Mouse (Mus musculus) embryonic facial prominence, embryonic 13.5 days (tissue): ENCODE results near the gene Gatad2a. TPM values are rescaled to one million over a fixed set of nuclear protein-coding genes. Genes with fewer than 3 reads are reported as not detected.

Source experiments
- ATAC-seq: fragments of 200-750 bp; cut with Nextera tagmentation; 2 replicates; pipeline ENCODE4 v1.8.0; 2017; ENCODE audit warnings: low read depth; ENCODE audit not compliant: insufficient number of reproducible peaks, insufficient read depth, low FRiP score, low TSS enrichment
- H3K27ac ChIP-seq: fragments of 300-500 bp; sonication (generic); 2 replicates; pipeline ENCODE4 v1.5.1; 2015; ENCODE audit warnings: moderate library complexity, mild to moderate bottlenecking, inconsistent platforms
- H3K27me3 ChIP-seq: fragments of 300-500 bp; sonication (generic); 2 replicates; pipeline ENCODE4 v1.6.1; 2015; ENCODE audit warnings: mild to moderate bottlenecking, inconsistent platforms
- H3K36me3 ChIP-seq: fragments of 300-500 bp; sonication (generic); 2 replicates; pipeline ENCODE4 v1.6.1; 2015; ENCODE audit warnings: mild to moderate bottlenecking, inconsistent platforms
- H3K4me1 ChIP-seq: fragments of 300-500 bp; sonication (generic); 2 replicates; pipeline ENCODE4 v1.6.1; 2015; ENCODE audit warnings: inconsistent platforms
- H3K4me2 ChIP-seq: fragments of 300-500 bp; sonication (generic); 2 replicates; pipeline ENCODE4 v1.6.1; 2015; ENCODE audit warnings: moderate library complexity, mild to moderate bottlenecking, inconsistent platforms
- H3K4me3 ChIP-seq: fragments of 300-500 bp; sonication (generic); 2 replicates; pipeline ENCODE4 v1.5.1; 2015; ENCODE audit warnings: mild to moderate bottlenecking, inconsistent platforms
- H3K9ac ChIP-seq: fragments of 300-500 bp; sonication (generic); 2 replicates; pipeline ENCODE4 v1.6.1; 2015; ENCODE audit warnings: mild to moderate bottlenecking, inconsistent platforms
- H3K9me3 ChIP-seq: fragments of 300-500 bp; sonication (generic); 2 replicates; pipeline ENCODE4 v1.6.1; 2016; ENCODE audit warnings: inconsistent platforms
- whole genome bisulfite sequencing: fragments of 180-500 bp; shearing (Covaris S2); methylation state at CpG from one replicate; pipeline ENCODE4 v1.1.7; 2015; ENCODE audit warnings: mixed read lengths; 5-methylcytosine and 5-hydroxymethylcytosine counted together
- polyA plus RNA-seq: library from polyadenylated mRNA; unstranded; fragments of >200 nt; fragmentation: Nextera tagmentation; extraction: Ambion mirVana; gene quantifications from 2 replicates; pipeline ENCODE4 v1.2.1, GENCODE M21; 2015

Gatad2a gene
- 35.5 and 35.6 TPM in 2 replicates for polyA plus RNA-seq

DNA sequence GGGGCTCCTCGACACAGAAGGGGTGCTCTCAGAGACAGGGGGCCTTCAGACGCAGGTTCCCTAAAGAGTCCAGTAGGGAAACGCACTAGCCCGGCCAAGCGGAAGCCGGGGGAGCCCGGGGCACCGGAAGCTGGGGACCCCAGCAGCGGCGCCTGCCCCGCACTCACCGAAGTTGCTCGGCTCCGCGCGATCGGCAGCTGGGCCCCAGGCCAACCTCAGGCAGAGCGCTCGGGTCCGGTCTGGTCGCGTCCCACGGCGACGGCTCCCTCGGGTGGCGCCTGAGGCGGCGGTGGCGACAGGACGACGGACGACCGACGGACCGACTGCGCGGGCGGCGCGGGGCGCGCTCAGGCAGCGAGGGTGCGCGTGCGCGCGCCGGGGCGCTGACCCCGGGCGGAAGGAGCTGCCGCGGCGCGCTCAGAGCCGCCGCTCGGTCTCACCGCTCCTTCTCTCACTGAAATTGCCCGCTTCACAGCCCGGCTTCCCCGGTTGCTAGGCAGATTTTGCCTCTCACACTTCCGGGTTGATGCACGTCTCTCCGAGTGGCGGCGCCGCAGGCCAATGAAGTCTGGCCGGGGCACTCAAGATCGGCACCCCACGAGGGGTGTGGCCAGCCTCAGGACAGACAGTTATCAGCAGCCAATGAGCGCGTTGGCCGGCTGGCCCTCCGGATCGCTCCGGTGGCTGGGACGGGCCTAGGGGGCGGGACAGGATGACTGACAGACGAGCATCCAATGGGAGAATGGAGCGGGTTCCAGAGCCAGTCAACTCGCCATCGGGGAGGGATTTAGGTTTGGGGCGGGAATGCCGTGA lies at the start of gene Gatad2a:
Gene Gatad2a, minus strand, starts transcription at position 609 of the 813 bp plus-strand sequence.
- Histone ChIP-seq H3K27ac (peak within 1 kb of the TSS; percentile 90), H3K4me1 (peaks cover 10% of the 10 kb centered on the region), H3K9ac (peak within 1 kb of the TSS; percentile 86), H3K4me2 (peak within 1 kb of the TSS; percentile 84), H3K9me3 (no peaks in the 10 kb centered on the region), H3K36me3 (0 out of 2 replicates have a peak, but pooled peaks cover 5% of the 10 kb centered on the region), H3K27me3 (no peaks in the 10 kb centered on the region), H3K4me3 (peak within 1 kb of the TSS; percentile 97)
- WGBS, result under 1% methylated on average over 87 of the region's 87 CpGs
- peak; percentile 100 for ATAC-seq

DNA sequence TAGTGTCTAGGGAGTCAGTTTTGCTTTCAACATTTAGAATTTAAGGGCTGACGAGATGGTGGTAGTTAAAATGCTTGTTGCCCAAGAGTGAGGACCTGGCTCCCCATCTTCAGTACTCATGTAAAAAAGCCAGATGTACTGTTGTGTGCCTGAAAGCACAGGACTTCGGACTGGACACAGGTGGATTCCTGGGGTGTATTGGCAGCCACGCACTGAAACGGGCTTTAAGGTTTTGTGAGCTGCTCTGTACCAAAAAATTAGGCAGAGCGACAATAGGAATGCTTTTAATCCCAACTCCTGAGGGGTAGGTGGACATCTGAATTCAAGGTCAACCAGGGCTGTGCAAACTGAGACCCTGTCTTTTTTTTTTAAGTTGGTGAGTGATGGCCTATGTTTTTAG lies 47.8 kb upstream of the Gatad2a start:
- Histone ChIP-seq H3K27me3 (no peaks in the 10 kb centered on the region), H3K4me2 (peak overlapping the region; percentile 97), H3K4me3 (peak overlapping the region; percentile 96), H3K36me3 (peaks cover 7% of the 10 kb centered on the region), H3K9ac (peak overlapping the region; percentile 98), H3K27ac (no peak overlapping the region), H3K9me3 (no peaks in the 10 kb centered on the region), H3K4me1 (peaks cover 38% of the 10 kb centered on the region)
- WGBS, result 86% methylated on average over 5 of the region's 5 CpGs
- ATAC-seq, result no peak

DNA sequence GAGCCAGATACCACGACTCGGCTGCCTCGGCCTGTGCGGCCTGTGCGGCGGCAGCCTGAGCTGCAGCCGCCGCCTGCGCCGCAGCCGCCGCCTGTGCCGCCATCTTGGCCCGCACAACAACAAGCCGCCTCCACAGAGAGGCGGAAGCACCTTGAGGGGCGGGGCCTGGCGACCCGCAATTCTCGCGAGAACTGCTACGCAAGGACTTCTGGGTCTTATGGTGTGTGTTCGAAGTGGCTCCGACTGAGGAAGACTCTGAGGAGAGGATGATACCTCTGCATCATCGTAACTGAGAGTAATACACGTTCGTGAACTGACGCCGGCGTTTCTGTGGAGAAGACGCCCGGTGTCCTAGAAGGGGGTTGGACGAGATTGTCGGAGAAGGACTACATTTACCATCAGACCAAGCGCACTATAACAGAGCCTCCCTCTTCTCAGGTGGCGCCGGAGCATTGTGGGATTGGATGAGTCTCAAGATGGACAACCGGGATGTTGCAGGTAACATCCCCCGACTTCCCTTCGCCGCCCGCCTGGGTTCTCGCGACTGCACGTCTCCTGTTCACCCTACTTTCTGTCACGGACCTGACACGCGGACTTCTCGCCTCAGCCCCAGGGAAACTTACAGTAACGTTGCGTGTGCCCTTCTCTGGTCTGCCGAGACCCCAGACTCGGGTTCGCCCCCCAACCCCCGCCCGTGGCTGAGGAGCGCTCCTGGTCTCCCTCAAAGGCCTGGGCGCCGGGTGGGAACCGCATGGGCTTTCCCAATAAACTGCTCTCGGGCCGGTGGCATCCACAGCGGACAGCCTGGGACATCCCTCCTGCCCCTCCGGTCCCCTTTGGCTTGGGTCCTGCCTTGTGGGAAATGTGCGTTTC lies 46.6 kb upstream of the Gatad2a start, which contains the start of the genes Mau2 and Sugp1:
Gene Mau2, minus strand, starts transcription at position 152 of the 873 bp plus-strand sequence.
Gene Sugp1, plus strand, starts transcription at position 231 of the 873 bp plus-strand sequence.
- Histone ChIP-seq H3K27ac (peak within 1 kb of the TSS; percentile 86), H3K27me3 (no peaks in the 10 kb centered on the region), H3K9ac (peak within 1 kb of the TSS; percentile 98), H3K36me3 (0 out of 2 replicates have a peak, but pooled peaks cover 3% of the 10 kb centered on the region), H3K4me3 (peak within 1 kb of the TSS; percentile 96), H3K4me2 (peak within 1 kb of the TSS; percentile 97), H3K4me1 (peaks cover 33% of the 10 kb centered on the region), H3K9me3 (no peaks in the 10 kb centered on the region)
- whole genome bisulfite sequencing, result under 1% methylated on average over 65 of the region's 65 CpGs
- peak; percentile 92 for ATAC-seq

DNA sequence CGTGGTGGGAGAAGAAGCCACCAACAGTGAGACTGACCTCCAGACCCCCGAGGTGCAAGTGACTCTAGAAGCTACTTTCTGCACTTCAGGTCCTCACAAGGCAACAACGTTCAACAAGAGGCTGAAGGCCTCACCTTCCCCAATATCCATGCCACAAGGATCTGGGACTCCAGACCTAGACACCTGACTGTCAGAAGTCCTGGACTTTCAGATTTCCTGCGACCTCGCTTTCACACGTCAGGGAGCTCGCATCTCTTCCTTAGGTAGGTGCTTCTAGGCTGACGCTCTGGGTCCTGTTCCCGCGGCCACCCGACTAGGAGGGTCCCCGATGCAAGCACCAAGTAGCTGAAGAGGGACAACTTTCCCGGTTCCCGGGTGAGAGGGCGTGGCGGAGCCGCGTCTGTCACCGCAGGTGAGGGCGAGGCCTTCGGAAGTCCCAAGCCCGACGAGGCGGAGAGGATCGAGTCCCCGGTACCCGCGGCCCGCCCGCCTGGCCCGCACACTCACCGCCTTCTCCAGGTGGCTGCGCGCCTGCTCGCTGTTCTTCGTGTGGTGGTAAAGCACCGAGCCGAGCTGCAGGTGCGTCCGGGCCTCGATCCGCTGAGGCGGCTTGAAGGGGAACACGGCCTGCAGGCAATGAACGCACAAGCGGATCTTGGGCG lies 45.8 kb upstream of the Gatad2a start:
- under 1% methylated on average over 46 of the region's 47 CpGs for WGBS
- Histone ChIP-seq H3K36me3 (0 out of 2 replicates have a peak, but pooled peaks cover 3% of the 10 kb centered on the region), H3K4me3 (peak overlapping the region; percentile 96), H3K27ac (peak overlapping the region; percentile 86), H3K27me3 (no peaks in the 10 kb centered on the region), H3K9me3 (no peaks in the 10 kb centered on the region), H3K9ac (peak overlapping the region; percentile 98), H3K4me1 (peaks cover 32% of the 10 kb centered on the region), H3K4me2 (peak overlapping the region; percentile 97)
- peak; percentile 29 for ATAC-seq

DNA sequence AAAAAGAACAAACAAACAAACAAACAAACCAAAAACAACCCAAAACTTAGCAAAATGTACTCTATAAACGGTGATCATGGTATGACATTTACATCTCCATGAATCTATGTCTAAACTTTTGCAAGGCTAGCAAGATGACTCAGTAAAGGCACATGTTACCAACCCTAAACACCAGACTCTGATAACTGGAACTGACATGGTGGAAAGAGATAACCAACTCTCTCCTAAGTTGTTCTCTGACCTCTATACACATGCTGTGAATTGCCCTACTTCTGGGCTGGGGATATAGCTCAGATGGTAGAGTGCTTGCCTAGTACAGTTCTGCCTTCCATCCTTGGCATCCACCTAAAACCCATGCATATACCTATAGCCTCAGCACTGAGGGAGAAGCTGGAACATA lies 41.8 kb upstream of the Gatad2a start:
- no peak overlapping the region for H3K27ac ChIP-seq
- no peaks in the 10 kb centered on the region for H3K9me3 ChIP-seq
- H3K4me1 ChIP-seq, result peaks cover 21% of the 10 kb centered on the region
- 88% methylated on average over 1 of the region's 1 CpGs for WGBS
- H3K27me3 ChIP-seq, result no peaks in the 10 kb centered on the region
- H3K4me2 ChIP-seq, result no peak overlapping the region
- H3K4me3 ChIP-seq, result no peak overlapping the region
- ATAC-seq, result no peak
- no peak overlapping the region for H3K9ac ChIP-seq
- peaks cover 25% of the 10 kb centered on the region for H3K36me3 ChIP-seq

DNA sequence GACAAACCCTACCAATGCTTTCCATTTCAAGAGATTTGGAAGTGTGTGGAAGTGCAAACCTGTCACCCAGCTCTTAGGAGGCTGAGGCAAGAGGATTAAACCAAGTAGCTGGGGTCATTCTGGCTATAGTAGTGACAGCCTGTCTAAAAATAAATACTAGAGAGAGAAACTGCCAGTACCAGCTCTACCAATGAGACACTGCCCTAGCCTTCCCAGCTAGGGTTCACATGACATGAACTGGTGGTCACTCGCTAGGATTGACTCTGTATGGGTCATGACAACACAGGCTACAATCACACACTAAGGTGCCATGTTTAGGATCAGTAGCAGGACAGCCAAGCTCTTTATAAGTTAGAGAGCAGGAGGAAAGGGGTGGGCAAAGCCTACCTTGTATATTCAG lies 34.1 kb upstream of the Gatad2a start:
- no peak overlapping the region for H3K4me2 ChIP-seq
- no peaks in the 10 kb centered on the region for H3K4me1 ChIP-seq
- no peak overlapping the region for H3K27ac ChIP-seq
- no peak for ATAC-seq
- H3K4me3 ChIP-seq, result no peak overlapping the region
- 84% methylated on average over 1 of the region's 1 CpGs for WGBS
- no peak overlapping the region for H3K9ac ChIP-seq
- peaks cover 88% of the 10 kb centered on the region for H3K36me3 ChIP-seq
- no peaks in the 10 kb centered on the region for H3K9me3 ChIP-seq
- H3K27me3 ChIP-seq, result no peaks in the 10 kb centered on the region

DNA sequence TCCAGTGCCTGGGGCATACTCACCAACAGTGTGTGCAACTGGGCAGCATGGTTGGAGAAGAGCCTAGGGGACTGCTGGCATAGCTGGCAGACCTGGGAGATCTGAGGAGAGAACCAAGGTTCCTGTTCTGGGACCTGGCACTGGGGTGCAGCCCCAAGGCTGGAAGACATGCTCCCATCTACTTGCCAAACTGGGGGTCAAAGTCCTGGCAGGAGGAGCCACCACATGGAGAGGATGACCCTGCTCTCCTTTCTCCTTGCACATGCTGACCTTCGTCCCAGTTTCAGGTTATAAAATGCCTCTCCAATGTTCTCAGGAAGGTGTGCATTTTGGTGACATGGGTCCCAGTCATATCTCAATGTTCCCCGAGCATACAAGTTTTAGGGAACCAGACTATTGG lies 30.0 kb upstream of the Gatad2a start:
- ATAC-seq, result no peak
- Histone ChIP-seq H3K9ac (no peak overlapping the region), H3K4me2 (no peak overlapping the region), H3K9me3 (no peaks in the 10 kb centered on the region), H3K4me3 (no peak overlapping the region), H3K27ac (no peak overlapping the region), H3K4me1 (no peaks in the 10 kb centered on the region), H3K36me3 (peaks cover 100% of the 10 kb centered on the region), H3K27me3 (no peaks in the 10 kb centered on the region)
- WGBS, result 96% methylated on average over 2 of the region's 2 CpGs

DNA sequence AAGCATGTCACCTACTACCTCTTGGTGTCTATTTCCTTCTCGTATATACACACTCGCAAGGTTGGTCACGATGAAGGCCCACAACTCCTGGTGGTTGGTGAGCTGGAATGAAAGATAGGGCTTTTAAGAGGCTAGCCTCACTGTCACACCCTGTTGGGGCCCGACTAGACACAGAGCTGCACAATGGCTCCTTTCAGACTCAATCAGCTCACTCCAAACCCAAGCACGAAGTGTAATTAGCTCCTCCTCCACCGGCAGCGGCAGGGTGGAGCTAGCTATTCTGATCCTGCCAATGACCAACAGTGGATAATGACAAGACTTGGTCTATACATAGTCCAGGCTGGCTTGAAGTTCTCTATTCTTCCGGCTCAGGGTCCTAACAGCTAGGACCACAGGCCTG lies 27.4 kb upstream of the Gatad2a start:
- no peak overlapping the region for H3K4me3 ChIP-seq
- no peaks in the 10 kb centered on the region for H3K27me3 ChIP-seq
- no peak for ATAC-seq
- H3K36me3 ChIP-seq, result peaks cover 100% of the 10 kb centered on the region
- no peak overlapping the region for H3K9ac ChIP-seq
- 58% methylated on average over 8 of the region's 8 CpGs for WGBS
- H3K4me1 ChIP-seq, result no peaks in the 10 kb centered on the region
- no peak overlapping the region for H3K27ac ChIP-seq
- no peak overlapping the region for H3K4me2 ChIP-seq
- H3K9me3 ChIP-seq, result no peaks in the 10 kb centered on the region

DNA sequence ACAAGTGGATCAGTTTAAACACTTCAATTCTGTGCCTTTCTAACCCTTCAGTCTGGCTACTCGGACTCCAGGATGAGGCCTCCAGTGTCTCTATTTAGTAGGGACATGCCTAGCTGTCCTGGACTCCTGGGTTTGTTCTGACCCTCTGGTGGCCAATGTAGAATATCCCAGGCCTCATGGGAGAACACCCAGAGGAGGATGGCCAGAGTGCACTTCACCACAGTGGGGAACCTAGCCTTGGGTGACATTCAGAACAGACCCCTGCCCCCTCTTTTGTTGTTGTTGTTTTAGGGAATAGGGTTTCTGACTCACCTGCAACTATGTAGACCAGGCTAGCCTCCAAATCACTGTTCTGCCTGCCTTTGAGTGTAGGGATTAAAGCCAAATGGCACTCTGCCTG lies 18.8 kb upstream of the Gatad2a start:
- Histone ChIP-seq H3K27me3 (no peaks in the 10 kb centered on the region), H3K4me3 (no peak overlapping the region), H3K4me2 (no peak overlapping the region), H3K27ac (no peak overlapping the region), H3K36me3 (peaks cover 47% of the 10 kb centered on the region), H3K9ac (no peak overlapping the region), H3K4me1 (no peaks in the 10 kb centered on the region), H3K9me3 (no peaks in the 10 kb centered on the region)
- no peak for ATAC-seq
- 85% methylated on average over 1 of the region's 1 CpGs for WGBS

DNA sequence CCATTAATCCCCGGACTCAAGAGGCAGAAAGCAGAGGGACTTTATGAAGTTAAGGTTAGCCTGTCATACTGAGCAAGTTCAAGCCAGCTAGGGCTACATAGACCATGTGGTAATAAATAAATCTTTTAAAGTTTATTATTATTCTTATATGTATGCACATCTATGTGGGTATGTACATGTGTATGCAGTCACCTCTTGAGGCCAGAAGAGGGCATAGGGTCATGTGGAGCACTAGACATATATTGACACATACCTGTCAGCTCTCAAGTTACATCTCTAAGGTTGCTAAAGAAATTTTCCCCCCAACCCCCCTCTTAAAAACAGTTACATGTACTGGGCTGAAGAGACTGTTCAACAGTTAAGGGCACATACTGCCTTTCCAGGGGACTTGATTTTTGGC lies 16.6 kb upstream of the Gatad2a start:
- Histone ChIP-seq H3K9me3 (no peaks in the 10 kb centered on the region), H3K9ac (no peak overlapping the region), H3K4me3 (no peak overlapping the region), H3K4me2 (no peak overlapping the region), H3K27ac (no peak overlapping the region), H3K27me3 (no peaks in the 10 kb centered on the region), H3K36me3 (peaks cover 25% of the 10 kb centered on the region), H3K4me1 (no peaks in the 10 kb centered on the region)
- WGBS, result 85% methylated on average over 1 of the region's 1 CpGs
- ATAC-seq, result no peak

DNA sequence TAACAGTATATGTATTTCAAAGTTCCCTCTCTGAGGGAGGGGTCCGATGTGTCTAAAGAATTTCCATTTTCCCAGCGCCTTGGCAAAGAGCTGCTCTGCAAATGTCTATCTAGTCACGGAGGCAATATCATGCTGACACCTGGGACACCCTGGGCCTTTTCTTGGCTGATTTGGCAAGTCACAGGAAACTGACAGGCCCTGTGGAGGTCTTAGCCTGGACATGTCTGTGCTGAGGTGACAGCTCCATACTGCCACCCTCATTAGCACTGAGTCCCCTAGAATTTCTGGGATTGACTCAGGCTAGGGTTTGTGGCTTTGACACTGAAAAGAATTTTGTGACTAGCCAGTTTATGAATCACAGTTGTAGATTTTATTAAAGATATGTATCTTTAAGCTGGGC lies 16.2 kb upstream of the Gatad2a start:
- no peak for ATAC-seq
- no peaks in the 10 kb centered on the region for H3K27me3 ChIP-seq
- H3K4me2 ChIP-seq, result no peak overlapping the region
- no peaks in the 10 kb centered on the region for H3K9me3 ChIP-seq
- peaks cover 20% of the 10 kb centered on the region for H3K36me3 ChIP-seq
- no peak overlapping the region for H3K9ac ChIP-seq
- H3K4me3 ChIP-seq, result no peak overlapping the region
- no peak overlapping the region for H3K27ac ChIP-seq
- no peaks in the 10 kb centered on the region for H3K4me1 ChIP-seq
- WGBS, result 78% methylated on average over 3 of the region's 3 CpGs
